Mouse (Mus musculus): ENCODE measurements around the gene Flywch2.

GRCm38 (mm10) chr17:23740598-23741021 lies 45.3 kb downstream of the Flywch2 start, which contains the start of gene Paqr4:
- TF ChIP-seq POLR2A (IDR thresholded peaks at IDR 0.05; ENCODE audit: borderline replicate concordance, low read depth, low read length): no peak
- TF ChIP-seq CTCF (IDR thresholded peaks at IDR 0.05; ENCODE audit: low read depth, low read length): no peak
